Mouse (Mus musculus): Measurements from ENCODE around the gene Pbrm1. TPM values are rescaled to one million over a fixed set of nuclear protein-coding genes. Genes with fewer than 3 reads are reported as not detected.

Pbrm1 gene
- polyA plus RNA-seq, 1 experiment from 2014 or later, result 105 TPM

- no peak overlapping the region for H3K4me3 ChIP-seq (replicated peaks; ENCODE audit: low read length)
- DNase-seq (ENCODE audit: low spot score), result no peak
- H3K27ac ChIP-seq, result no peak overlapping the region
- no peak overlapping the region for H3K4me2 ChIP-seq (replicated peaks)
- H3K36me3 ChIP-seq (replicated peaks; ENCODE audit: control insufficient read depth, insufficient read depth), result peaks cover 89% of the 10 kb centered on the region
- ATAC-seq (ENCODE audit: low FRiP score), result no peak
- H3K9ac ChIP-seq, result no peak overlapping the region
- H3K9me3 ChIP-seq (ENCODE audit: control insufficient read depth, low read length), result no peaks in the 10 kb centered on the region
- WGBS, result 88% methylated on average over 3 of the region's 3 CpGs
- no peaks in the 10 kb centered on the region for H3K4me1 ChIP-seq (replicated peaks; ENCODE audit: control insufficient read depth, insufficient read depth, low read length)
- H3K27me3 ChIP-seq (ENCODE audit: control insufficient read depth, insufficient read depth, low read length), result no peaks in the 10 kb centered on the region
These were observed 91.7 kb downstream of the Pbrm1 start for GRCm38 (mm10) chr14:31110613-31111012.

GRCm38 (mm10) chr14:31112187-31112586 is 93.2 kb downstream of the Pbrm1 start:
- no peak overlapping the region for H3K4me3 ChIP-seq (replicated peaks; ENCODE audit: low read length)
- peaks cover 89% of the 10 kb centered on the region for H3K36me3 ChIP-seq (replicated peaks; ENCODE audit: control insufficient read depth, insufficient read depth)
- no peaks in the 10 kb centered on the region for H3K9me3 ChIP-seq (ENCODE audit: control insufficient read depth, low read length)
- H3K4me1 ChIP-seq (replicated peaks; ENCODE audit: control insufficient read depth, insufficient read depth, low read length), result no peaks in the 10 kb centered on the region
- H3K27ac ChIP-seq, result no peak overlapping the region
- ATAC-seq (ENCODE audit: low FRiP score) (no peak), DNase-seq (ENCODE audit: low spot score) (no peak)
- 85% methylated on average over 5 of the region's 5 CpGs for WGBS
- H3K27me3 ChIP-seq (ENCODE audit: control insufficient read depth, insufficient read depth, low read length), result no peaks in the 10 kb centered on the region
- no peak overlapping the region for H3K4me2 ChIP-seq (replicated peaks)
- H3K9ac ChIP-seq, result no peak overlapping the region

DNA sequence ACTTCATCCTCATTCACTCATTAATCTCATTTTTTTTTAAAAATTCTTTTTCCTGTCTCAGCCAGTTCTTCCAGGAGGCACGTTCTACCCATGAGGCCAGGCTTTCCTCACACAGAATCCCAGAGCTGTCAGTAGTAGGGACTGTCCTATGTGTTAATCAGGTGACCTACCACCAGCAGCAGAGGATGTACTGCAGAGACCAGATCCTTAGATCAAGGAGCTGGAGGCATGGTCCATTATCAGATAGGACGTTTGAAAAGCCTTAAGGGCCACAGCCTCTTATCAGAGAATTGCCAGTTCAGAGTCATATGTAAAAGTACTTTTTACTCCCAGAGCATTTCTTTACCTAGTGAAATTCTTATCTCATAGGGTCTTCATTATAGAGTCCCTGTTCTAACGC is 95.1 kb downstream of the Pbrm1 start:
- Histone ChIP-seq H3K36me3 (replicated peaks; ENCODE audit: control insufficient read depth, insufficient read depth) (peaks cover 89% of the 10 kb centered on the region), H3K27ac (no peak overlapping the region), H3K27me3 (ENCODE audit: control insufficient read depth, insufficient read depth, low read length) (no peaks in the 10 kb centered on the region), H3K9me3 (ENCODE audit: control insufficient read depth, low read length) (no peaks in the 10 kb centered on the region), H3K4me1 (replicated peaks; ENCODE audit: control insufficient read depth, insufficient read depth, low read length) (no peaks in the 10 kb centered on the region), H3K9ac (no peak overlapping the region), H3K4me2 (replicated peaks) (no peak overlapping the region), H3K4me3 (replicated peaks; ENCODE audit: low read length) (no peak overlapping the region)
- ATAC-seq (ENCODE audit: low FRiP score) (no peak), DNase-seq (ENCODE audit: low spot score) (no peak)
- 84% methylated on average over 3 of the region's 3 CpGs for WGBS

DNA sequence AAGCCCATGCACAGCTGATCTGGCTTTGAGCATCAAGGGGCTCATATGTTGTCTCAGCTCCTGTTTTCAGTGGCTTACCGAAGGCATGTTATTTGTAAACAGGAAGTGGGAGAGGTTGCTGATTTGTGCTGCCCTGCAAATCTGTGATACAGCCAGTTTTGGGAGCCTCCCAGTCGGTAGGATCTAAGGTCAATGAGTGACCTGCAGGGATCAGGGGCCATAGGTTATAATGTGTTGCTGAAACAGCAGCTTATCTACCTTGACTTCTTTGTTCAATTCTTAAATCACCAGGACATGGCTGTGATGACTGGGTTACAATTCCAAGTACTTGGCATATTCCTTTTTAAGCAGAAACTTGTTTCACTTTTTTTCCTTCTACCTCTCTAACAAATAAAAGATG is 96.6 kb downstream of the Pbrm1 start:
- ATAC-seq (ENCODE audit: low FRiP score), result no peak
- Histone ChIP-seq H3K36me3 (replicated peaks; ENCODE audit: control insufficient read depth, insufficient read depth) (peaks cover 87% of the 10 kb centered on the region), H3K4me2 (replicated peaks) (no peak overlapping the region), H3K9me3 (ENCODE audit: control insufficient read depth, low read length) (no peaks in the 10 kb centered on the region), H3K27me3 (ENCODE audit: control insufficient read depth, insufficient read depth, low read length) (no peaks in the 10 kb centered on the region), H3K27ac (no peak overlapping the region), H3K4me3 (replicated peaks; ENCODE audit: low read length) (no peak overlapping the region), H3K4me1 (replicated peaks; ENCODE audit: control insufficient read depth, insufficient read depth, low read length) (no peaks in the 10 kb centered on the region), H3K9ac (no peak overlapping the region)
- 84% methylated on average over 2 of the region's 2 CpGs for WGBS
- DNase-seq (ENCODE audit: low spot score), result no peak

DNA sequence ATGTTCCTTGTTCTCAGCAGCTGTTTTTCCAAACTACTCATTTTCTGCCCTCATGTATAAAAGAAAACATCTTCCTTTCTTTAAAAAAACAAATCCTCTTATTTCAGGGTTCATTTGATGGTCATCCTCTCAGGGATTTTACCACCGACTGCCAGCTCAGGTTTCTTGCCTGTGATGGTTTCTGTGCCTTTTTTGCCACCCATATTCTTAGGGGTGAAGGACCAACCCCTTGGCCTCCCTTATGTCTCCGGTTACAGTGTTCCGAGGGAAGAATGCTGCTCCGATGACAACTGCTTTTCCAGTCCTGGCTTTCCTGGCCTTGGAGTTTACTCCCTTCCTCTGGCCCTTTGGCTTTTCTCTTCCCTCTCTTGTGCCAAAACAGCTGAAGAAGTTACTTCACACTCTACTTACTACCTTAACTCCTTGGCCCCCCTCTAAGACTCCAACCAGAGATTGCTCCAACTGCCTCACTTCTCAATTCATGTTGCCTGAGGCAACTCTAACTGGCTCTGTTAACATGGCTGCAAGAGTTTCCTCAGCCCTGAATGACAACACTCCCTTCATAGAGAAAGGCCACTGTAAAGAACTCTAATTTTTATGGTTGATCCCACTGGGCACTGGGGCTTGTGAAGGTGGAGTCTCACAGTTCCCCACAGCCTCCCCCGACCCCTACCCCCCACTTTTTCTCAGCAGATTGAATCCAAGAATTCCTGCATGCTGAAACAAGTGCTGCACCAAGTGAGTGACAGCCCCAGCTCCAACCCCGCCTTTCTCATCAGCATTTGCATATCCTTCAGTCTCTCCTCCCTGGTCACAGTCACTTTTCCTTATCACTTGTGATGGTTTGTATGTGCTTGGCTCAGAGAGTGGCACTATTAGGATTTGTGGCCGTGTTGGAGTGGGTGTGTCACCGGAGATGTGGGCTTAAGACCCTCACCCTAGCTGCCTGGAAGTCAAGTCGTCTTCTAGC is 106.5 kb downstream of the Pbrm1 start:
- DNase-seq (ENCODE audit: low spot score) (no peak), ATAC-seq (ENCODE audit: low FRiP score) (no peak)
- no peaks in the 10 kb centered on the region for H3K9me3 ChIP-seq (ENCODE audit: control insufficient read depth, low read length)
- peaks cover 40% of the 10 kb centered on the region for H3K36me3 ChIP-seq (replicated peaks; ENCODE audit: control insufficient read depth, insufficient read depth)
- no peak overlapping the region; the same call in 1 of the 2 replicates for H3K27ac ChIP-seq
- no peak overlapping the region for H3K4me3 ChIP-seq (replicated peaks; ENCODE audit: low read length)
- no peaks in the 10 kb centered on the region for H3K27me3 ChIP-seq (ENCODE audit: control insufficient read depth, insufficient read depth, low read length)
- WGBS, result 76% methylated on average over 9 of the region's 9 CpGs
- no peak overlapping the region for H3K9ac ChIP-seq
- no peak overlapping the region for H3K4me2 ChIP-seq (replicated peaks)
- H3K4me1 ChIP-seq (replicated peaks; ENCODE audit: control insufficient read depth, insufficient read depth, low read length), result peaks cover 10% of the 10 kb centered on the region

DNA sequence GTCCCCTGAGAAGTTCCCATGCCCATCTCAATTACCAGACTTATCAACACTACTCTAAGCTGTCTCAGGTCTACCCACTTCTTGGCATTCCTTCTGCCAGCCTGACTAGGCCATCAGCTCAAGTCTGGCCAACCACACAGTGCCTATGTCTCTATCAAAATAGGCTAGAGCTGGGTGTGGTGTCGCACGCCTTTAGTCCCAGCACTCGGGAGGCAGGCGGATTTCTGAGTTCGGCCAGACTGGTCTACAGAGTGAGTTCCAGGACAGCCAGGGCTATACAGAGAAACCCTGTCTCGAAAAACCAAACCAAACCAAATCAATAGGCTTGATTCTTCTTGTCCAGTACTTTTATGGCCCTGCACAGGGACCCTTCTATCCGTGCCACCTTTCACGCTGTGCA is 107.9 kb downstream of the Pbrm1 start:
- Histone ChIP-seq H3K27me3 (ENCODE audit: control insufficient read depth, insufficient read depth, low read length) (no peaks in the 10 kb centered on the region), H3K9ac (no peak overlapping the region), H3K4me3 (replicated peaks; ENCODE audit: low read length) (no peak overlapping the region), H3K9me3 (ENCODE audit: control insufficient read depth, low read length) (no peaks in the 10 kb centered on the region), H3K4me1 (replicated peaks; ENCODE audit: control insufficient read depth, insufficient read depth, low read length) (peaks cover 14% of the 10 kb centered on the region), H3K27ac (no peak overlapping the region), H3K36me3 (replicated peaks; ENCODE audit: control insufficient read depth, insufficient read depth) (peaks cover 29% of the 10 kb centered on the region), H3K4me2 (replicated peaks) (peak overlapping the region; percentile 25; the same call in 1 of the 2 replicates)
- no peak for DNase-seq (ENCODE audit: low spot score)
- no peak for ATAC-seq (ENCODE audit: low FRiP score)
- 94% methylated on average over 8 of the region's 8 CpGs for WGBS

DNA sequence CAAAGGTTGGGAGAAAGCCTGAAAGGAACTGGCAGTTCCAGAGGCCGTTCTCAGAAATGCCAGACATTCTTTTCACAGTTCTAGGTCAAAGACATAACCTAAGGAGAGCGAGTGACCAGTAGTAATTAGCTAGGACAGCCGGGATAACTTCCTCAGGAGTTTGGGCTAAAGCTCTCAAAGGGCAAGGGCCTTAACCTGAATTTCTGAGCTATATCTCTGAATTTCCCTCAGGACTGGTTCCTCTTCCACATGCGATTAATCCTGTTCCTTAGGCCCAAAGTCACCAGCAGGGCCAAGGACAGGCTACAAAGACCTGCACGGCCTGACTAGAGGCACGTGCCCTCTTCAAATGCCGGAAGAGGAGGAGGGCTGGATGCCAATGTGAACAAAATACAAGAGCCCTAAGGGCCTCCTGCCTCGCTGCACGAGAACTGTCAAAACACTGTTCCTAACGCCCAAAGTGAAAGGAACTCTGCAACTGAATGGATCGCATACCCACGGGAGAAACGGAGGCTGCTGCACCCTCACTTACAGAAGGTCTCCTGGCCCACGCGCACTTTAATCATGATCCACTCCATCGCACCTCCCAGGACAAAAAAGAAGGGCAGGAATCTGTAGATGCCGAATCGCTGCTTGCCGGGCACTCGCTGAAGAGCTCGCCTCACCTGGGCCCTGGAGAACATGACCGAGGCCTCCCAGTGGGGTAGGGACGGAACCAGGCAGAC is 109.3 kb downstream of the Pbrm1 start:
- H3K9ac ChIP-seq, result peak overlapping the region; percentile 68
- ATAC-seq (ENCODE audit: low FRiP score) (no peak), DNase-seq (ENCODE audit: low spot score) (peak; percentile 52)
- H3K4me3 ChIP-seq (replicated peaks; ENCODE audit: low read length), result peak overlapping the region; percentile 46
- 2% methylated on average over 23 of the region's 23 CpGs for WGBS
- peaks cover 29% of the 10 kb centered on the region for H3K4me1 ChIP-seq (replicated peaks; ENCODE audit: control insufficient read depth, insufficient read depth, low read length)
- no peaks in the 10 kb centered on the region for H3K9me3 ChIP-seq (ENCODE audit: control insufficient read depth, low read length)
- peak overlapping the region; percentile 48 for H3K27ac ChIP-seq
- H3K27me3 ChIP-seq (ENCODE audit: control insufficient read depth, insufficient read depth, low read length), result no peaks in the 10 kb centered on the region
- H3K4me2 ChIP-seq (replicated peaks), result peak overlapping the region; percentile 80
- H3K36me3 ChIP-seq (replicated peaks; ENCODE audit: control insufficient read depth, insufficient read depth), result peaks cover 16% of the 10 kb centered on the region

GRCm38 (mm10) chr14:31128826-31129219 is 109.9 kb downstream of the Pbrm1 start, which contains the start of gene Smim4:
Gene Smim4 (minus strand): TSS chr14:31128956.
- peaks cover 33% of the 10 kb centered on the region for H3K4me1 ChIP-seq (replicated peaks; ENCODE audit: control insufficient read depth, insufficient read depth, low read length)
- peak within 1 kb of the TSS; percentile 80 for H3K4me2 ChIP-seq (replicated peaks)
- H3K9ac ChIP-seq, result peak within 1 kb of the TSS; percentile 68
- H3K27me3 ChIP-seq (ENCODE audit: control insufficient read depth, insufficient read depth, low read length), result no peaks in the 10 kb centered on the region
- H3K27ac ChIP-seq, result peak within 1 kb of the TSS; percentile 90
- peak within 1 kb of the TSS; percentile 46 for H3K4me3 ChIP-seq (replicated peaks; ENCODE audit: low read length)
- under 1% methylated on average over 33 of the region's 33 CpGs for WGBS
- H3K9me3 ChIP-seq (ENCODE audit: control insufficient read depth, low read length), result no peaks in the 10 kb centered on the region
- peaks cover 10% of the 10 kb centered on the region; the same call in 1 of the 2 replicates for H3K36me3 ChIP-seq (replicated peaks; ENCODE audit: control insufficient read depth, insufficient read depth)
- ATAC-seq (ENCODE audit: low FRiP score), result peak; percentile 95
- DNase-seq (ENCODE audit: low spot score), result peak; percentile 98

Data from hindbrain, embryonic 14.5 days (tissue).